Mouse (Mus musculus) thymus, postnatal 0 days (tissue): ENCODE measurements around the gene Vav3. TPM values are rescaled to one million over a fixed set of nuclear protein-coding genes. Genes with fewer than 3 reads are reported as not detected.

ENCODE experiments used
- DNase-seq: peaks from one replicate; pipeline ENCODE4 v3.0.0-alpha.2; 2015; ENCODE audit warnings: low spot score
- polyA plus RNA-seq: library from polyadenylated mRNA; unstranded; fragments of >200 nt; fragmentation: Nextera tagmentation; extraction: Ambion mirVana; gene quantifications from 2 replicates; pipeline ENCODE4 v1.2.1, GENCODE M21; 2015

Vav3 gene
- polyA plus RNA-seq, 1 experiment from 2014 or later, result 7.4 TPM

DNA sequence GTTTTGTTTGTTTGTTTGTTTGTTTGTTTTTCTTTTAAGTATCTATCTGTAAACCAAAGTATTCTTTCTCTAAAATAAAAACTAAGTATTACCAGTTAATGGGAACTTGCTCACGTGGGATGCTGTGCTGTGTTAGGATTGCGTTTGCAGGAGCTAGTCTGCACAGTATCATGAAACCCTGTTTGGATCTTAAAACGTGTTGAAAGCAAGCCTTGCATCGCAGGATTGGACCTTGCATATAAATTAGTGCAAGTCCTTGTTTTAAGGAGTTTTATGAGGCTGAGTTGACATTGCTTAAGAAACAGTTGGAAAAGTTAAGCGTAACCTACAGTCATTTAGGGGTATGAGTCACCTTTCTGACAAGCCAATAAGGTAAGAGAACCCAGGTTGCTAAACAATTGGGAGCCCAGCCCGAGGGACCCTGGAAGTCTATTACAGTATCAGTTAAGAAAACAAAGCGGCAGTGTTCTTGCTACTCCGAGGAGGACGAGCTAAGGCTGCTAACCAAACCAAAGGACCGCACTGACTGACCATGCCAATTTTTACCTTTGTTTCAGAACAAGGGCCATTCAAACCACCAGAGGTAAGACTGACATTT lies 233.2 kb downstream of the Vav3 start:
- no peak for DNase-seq

DNA sequence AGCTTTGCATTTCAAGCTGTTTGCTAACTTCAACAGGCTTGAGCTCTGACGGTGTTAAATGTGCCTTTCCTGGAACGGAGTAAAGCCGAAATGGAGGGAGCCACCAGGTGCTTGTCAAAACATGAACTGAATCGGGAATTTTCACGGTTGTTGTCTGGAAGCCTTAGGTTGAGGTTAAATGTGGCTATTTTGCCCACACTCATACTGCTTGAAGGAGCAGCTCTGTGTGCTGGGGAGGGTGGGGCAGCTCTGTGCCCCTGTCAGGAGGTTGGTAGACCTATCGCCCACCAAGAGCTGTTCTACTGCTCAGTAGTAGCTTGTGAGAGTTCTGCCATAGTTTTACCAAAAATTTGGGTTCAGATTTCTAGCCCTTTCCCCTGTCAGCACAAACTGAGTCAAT lies 233.7 kb downstream of the Vav3 start:
- DNase-seq, result no peak

DNA sequence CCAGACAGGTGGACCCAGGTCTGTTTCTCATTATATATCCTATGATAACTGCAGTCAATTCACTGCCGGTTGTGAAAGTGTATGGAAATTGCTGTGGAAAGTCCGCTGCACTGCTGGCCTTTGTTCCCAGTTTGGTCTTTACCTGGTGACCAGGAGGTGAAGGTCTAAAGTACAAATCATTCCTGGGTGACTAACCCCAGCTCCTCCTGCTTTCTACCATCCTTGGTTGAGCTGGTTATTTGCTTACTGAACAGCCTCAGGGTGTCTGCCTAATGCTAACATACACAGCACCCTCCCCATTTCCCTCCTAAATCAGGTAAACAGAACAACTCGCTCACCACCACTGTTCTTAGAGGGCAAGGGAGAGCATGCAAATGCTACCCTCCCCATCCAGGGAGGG lies 237.9 kb downstream of the Vav3 start:
- DNase-seq, result no peak

DNA sequence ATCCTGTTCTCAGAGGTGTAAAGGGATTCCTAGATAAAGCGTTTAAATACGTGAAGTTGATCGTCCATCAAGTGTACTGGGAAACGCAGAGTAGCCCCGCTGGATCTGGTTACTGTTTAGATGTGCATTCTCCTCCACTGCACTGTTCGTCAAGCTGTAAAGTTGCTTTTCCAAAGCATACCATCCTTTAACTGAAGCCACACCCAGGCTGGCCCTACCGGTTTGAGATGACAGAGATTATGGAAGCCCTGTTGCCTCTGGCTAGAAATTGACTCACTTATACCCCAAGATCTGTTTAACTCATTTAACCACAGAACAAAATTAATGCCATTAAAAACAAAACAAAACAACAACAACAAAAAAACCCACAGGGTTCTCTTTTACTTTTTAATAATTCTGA lies 238.5 kb downstream of the Vav3 start:
- DNase-seq, result no peak

DNA sequence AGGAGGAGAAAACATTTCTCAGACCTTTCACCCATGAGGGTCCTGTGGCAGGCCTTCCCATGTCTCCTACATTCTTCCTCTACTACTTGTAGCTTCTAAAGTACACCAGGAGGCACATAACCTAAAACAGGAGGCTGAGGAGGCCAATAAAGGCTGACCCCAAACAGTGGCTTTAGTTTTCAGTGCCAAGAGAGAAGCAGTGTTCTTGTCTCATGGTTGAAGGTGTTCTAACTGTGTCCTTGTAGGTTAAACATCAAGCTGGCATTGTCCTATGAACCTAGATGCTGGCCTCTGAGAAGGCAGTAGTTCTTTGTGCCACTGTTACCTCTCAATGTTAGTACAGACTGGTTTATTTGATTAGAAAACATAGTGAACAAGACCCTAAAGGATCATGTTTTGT lies 245.5 kb downstream of the Vav3 start:
- DNase-seq, result no peak

DNA sequence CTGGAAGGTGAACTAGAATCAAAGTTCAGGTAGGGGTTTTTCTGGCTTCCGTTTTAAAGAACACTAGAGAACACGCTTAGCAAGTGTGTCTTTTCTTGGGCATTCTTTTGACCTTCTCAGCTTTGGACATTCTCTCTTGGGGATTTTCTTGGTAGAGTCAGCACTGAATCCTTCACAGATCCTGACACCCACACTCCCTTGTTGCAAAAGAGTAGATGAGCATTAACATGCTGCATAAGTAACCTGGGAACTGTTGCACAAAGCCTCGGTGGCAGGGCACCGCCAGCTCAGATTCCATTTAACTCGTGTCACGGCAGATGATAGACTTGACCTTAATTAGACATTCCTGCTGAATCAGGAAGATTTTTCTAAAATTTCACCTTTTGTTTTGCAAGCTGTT lies 252.5 kb downstream of the Vav3 start:
- no peak for DNase-seq

DNA sequence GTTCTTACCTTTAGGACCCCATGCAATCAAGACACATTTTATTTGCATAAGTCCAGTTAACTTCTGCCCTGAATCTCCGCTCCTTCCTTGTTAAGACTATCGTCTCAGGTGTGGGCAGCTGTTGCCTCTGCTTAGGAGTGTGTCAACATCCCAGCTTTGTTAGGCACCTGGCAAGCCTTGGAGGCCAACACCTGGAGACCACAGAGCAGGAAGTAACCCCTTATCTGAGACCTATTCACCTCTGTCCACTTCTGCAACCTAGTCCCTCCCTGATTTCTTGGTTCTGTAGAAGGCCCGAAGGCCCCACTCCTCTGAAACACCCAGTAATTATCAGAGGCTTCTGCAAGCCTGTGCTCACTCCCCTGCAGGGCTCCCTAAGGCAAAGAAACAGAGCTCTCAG lies 255.6 kb downstream of the Vav3 start:
- DNase-seq, result no peak

DNA sequence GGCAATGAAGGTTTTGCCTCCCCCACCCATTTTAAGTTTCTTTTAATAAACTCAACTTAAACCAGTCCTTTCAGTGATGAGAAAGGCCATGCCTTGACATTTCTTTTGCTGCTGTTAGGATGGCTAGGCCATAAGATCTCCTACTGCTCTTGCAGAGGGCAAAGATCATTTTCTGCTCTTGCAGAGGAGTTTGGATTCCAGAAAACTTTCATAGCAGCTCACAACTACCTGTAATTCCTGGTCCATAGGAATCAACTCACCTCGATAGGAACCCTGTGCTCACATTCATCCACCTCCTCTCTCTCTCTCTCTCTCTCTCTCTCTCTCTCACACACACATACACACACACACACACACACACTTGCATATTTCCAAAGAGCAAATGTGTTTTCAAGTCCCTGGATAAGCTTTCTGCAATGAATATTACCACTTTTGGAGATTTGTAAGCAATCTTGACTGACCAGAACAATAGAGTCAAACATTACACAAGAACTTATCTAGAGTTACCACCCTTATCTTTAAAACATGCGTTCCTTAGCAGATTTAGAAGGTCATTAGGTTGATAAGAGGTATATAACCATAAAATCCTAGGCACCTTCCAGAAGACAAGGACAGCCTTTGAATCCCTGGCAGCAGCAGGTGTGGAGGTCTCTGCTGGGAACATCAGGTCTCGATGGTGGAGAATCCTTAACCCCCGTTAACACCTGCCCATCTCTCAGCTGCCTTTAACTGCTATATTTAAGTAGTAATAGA lies 260.4 kb downstream of the Vav3 start:
- no peak for DNase-seq

DNA sequence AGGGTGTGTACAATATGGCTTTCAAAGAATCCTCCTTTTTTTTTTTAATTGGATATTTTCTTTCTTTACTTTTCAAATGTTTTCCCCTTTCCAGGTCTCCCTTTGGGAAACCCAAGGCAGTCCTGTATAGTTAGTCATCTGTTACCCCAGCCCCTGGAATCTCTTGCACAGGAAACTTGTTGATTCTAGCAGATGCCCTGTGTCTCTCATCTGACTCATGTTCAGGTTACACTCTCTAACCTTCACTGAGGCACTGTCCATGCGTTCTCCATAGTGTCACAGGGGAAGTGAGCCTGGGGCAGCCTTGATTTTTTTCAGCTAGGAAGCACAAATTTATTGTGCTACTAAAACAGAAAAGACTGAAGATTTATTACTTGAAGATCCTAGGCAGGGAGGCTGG lies 262.3 kb downstream of the Vav3 start:
- no peak for DNase-seq

DNA sequence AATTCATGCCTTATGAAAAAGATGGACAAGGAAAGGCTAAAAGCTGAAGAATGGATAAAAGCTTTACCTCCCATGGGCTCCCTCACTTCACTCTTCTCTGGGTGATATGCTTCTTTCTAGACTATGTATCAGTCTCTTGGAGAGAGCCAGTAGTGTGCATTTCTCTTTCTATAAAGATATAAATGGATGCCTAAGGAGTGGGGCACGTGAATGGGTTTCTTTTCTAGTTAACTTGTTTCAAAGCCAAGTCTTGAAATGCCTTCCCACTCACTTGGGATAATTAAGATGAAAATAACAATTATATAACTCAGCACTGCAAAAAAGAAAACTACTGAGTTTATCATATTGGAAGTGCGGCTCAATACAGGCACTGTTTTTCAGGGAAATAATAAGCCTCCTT lies 265.7 kb downstream of the Vav3 start:
- no peak for DNase-seq

DNA sequence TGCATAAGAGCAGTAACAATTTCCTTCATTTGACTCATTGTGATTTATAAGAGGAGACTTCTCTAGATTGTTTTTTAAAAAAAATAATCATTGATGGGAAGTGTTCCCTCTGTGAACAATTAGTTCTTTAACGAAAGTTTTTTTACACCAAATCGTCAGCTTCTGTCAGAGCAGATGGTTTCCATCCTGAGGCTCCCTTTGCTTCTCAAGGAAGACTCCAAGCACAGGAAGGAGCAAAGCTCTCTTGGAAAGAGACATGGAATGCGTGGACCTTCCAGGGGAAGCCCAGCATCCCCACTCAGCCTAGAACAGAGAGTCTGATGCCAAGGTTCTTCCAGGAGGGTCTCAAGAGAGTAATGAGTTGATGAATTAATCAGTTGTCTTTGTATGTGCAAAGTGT lies 281.3 kb downstream of the Vav3 start:
- DNase-seq, result no peak

DNA sequence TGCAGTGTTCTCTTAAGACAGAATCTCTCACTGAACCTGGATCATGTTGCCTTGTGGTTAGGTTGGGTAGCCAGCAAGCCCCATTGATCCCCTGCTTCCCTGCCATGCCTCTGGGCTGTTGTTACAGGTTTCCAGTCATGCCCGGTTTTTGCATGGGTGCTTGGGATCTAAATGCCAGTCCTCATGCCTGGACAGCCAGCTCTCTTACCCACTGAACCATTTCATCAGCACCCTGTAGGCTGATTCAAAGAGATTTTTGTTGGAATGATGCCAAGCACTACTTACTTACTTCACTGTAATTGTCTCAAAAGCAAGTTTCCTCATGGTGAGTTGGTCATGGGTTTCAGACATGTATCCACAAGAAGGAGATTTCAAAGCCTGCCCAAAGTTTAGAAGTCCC lies 281.9 kb downstream of the Vav3 start:
- DNase-seq, result no peak

DNA sequence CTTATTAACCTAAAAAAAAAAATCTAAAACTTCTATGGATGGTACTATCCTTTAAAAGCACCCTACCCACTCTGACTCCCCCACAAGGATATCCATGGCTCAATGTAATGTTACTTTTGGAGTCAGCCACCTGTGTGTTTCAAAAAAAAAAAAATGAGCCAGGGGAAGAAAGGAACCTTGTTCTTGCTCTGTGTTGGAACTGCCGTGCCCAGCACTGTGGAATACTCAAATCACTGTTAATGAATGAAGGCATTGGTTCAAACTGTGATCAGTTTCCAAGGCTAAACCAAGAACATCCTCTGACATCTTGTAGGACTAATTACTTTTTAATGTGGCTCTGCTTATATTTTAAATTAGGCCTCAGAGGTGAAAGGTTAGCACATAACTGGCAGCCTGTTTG lies 282.4 kb downstream of the Vav3 start:
- no peak for DNase-seq

DNA sequence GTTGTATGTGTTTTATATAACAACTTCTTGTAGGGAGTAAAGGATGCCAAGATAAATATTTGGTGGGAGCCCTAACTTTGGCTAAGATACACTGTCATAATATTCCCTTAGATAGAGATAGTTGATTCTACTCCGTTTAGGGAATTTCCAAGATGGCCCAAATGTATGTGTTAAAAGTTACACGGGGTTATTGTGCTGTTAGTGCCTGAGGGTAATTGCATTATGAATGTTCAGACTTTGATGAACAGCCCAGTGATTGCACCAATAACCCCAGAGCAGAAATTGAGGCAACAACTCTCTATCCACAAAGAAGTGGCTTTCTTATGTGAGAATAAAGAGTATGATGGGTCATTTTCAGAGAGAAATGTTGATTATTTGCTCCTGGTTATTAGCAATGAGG lies 283.3 kb downstream of the Vav3 start:
- no peak for DNase-seq

DNA sequence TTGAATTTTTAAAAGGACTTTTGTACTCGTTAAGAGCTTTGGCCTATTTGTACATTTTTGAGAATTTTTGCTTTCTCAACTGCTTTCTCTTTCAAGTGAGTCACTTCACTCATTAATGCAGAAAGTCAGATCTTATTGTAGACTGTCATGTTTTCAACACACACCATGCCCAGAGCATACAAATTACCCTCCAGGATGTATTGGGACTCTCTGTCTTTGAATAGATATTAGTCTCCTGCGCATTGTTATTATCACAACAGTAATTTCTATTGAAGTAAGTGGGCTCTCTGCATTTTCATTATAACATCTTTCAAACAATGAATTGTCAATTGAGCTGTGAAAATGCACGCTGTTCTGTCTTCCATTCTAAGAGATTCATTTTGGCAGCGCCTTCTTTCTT lies 295.6 kb downstream of the Vav3 start:
- no peak for DNase-seq

DNA sequence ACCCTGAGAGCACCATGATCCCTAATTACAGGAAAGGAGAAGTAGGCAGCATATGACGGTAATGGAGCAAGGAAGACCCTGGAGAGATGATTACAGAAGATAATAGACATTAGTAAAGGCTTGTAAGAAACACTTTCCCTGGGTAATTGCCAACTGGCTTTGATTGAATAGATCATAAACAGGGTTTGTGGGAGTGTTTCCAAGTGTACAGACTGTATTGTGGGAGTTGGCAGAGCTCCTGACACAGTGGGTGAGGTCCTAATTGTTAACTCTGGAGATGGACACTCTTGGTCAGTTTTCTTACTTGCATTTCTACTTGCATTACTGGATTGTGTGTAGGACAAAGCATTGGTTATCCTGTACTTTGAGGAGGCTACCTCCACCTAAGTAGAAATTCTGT lies 298.9 kb downstream of the Vav3 start:
- DNase-seq, result no peak

DNA sequence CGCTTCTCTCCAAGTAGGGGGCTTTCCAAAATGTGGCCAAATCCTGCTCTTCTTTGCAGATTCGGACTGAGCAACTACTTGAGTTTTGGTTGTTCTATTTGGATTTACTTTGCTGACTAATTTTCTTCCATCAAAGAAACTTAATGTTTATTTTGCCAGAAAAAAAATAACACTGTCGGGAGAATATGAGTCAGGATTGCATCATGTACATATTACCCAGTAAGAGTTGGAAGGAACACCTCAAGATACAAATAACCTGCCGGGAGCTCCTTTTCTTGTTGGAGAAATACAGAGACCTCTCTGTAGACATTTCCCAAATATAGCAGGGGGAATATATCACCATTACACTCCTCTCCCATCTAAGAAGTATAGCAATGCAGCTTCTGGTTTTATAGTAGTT lies 300.3 kb downstream of the Vav3 start:
- no peak for DNase-seq

DNA sequence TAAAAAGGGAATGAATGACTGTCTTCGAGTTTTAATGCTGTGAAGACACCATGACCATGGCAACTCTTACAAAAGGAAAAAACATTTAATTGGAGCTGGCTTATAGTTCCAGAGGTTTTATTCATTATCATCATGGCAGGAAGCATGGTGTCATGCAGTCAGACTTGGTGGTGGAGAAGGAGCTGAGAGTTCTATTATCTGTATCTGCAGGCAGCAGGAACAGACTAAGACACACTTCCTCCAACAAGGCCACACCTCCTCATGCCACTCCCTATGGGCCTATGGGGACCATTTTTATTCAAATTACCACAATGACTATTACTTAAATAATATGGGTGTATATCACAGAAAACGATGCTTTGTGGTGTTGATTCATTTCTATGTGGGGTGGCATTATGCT lies 307.8 kb downstream of the Vav3 start:
- DNase-seq, result no peak

DNA sequence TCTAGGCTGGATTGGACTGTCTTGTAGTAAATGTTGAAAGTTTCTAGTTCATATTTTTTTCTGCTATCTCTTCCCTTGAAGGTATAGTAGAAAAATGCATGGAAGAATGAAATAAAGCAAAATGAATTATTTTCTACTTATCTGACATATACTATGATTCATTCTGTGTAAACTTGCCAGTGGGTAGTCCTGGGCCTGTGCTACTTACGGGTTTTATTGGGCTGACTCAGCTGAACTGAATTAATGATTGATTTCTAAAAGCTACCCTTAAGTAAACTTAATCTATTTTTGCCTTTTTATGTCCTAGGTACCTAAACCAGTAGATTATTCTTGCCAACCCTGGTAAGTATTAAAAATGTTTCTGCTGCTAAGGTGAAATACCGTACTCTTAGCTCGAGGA lies 311.0 kb downstream of the Vav3 start:
- DNase-seq, result no peak

DNA sequence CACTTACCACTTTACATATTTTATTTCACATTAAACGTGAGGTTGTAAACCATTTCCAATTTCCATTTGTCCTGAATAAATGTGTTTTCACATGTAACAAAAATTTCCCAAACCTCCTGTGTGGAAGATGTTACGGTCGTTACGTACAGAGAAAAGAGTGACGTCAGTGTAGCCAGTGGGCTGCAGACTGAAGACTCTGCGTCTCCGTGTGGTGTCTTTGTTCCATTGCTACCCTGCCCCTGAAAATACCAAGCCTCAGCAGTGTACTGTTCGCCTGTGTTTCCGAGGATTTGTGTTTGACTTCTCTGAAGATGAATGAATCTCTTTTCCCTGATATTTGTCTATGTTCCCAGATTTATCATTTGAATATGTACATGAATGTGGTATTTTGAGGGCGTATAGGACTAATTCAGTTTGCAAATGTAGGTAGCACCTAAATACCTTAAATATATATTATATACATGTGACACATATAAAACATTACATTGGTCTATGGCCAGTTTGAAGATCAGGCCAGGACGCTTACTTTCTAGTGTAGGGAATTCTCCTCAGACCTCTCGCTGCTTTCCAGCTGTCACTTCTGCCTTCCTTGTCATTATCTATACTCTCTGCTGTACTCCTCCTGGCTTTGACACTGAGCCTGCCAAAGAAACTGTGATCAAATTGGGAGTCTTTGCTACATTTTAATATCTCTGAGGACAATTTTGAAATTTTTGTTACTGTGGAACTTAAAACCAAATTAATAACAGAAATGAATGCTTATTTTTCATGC lies 312.6 kb downstream of the Vav3 start:
- DNase-seq, result no peak

DNA sequence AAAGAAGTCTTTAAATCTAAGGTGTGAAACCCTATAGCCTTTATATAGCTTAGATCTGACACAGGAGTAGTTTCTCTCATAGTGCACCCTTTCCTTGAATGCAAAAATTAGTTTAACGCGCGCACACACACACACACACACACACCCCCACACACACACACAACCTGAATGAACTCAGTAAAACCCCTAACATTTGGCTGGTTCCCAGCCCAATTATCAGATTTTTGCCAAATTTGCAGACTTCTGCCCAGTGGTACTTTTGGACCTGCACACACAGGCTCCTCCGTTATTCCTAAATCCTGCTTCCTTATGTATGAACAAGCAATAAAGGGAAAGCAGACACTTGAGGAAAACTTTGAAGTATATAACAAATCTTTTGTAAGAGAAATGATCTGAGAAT lies 313.9 kb downstream of the Vav3 start:
- no peak for DNase-seq

DNA sequence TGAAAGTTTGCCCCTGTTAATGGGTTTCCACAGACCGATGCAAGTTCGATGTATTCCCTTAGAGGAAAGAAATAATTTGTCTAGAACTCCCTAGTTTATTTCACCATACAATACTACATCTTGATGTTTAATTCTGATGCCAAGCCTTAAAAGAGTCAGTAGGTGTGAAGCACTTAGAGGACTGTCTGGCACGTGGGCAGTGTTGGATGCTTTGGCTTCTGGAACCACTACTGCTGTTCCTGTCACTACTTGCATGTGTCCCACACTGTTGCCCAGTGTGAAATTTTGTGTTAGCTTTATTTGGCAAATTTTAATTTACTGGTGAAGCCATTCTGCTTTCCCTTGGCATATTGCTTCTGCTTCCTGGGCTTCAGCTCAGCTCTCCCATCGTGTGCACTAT lies 331.3 kb downstream of the Vav3 start:
- DNase-seq, result no peak

DNA sequence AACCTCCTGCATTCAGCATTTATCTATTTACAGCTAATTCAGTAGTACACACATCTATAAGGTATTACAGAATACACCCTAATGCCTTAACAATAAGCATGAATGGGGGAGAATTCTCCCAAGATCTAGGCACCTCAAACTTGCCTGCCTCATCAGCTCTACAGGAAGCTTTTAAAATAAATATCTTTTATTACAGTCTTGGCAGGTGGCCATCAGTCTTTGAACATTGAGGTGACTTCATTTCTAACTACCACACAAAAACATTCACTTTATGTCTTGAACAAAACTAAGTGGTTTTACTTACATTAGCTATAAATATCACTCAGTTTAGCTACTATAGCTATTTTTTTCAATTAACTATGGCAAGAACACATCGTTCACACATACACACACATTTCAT lies 332.5 kb downstream of the Vav3 start:
- DNase-seq, result no peak
